8 mouse cellular contexts compared by ENCODE assay signal in the genomic region with DNA sequence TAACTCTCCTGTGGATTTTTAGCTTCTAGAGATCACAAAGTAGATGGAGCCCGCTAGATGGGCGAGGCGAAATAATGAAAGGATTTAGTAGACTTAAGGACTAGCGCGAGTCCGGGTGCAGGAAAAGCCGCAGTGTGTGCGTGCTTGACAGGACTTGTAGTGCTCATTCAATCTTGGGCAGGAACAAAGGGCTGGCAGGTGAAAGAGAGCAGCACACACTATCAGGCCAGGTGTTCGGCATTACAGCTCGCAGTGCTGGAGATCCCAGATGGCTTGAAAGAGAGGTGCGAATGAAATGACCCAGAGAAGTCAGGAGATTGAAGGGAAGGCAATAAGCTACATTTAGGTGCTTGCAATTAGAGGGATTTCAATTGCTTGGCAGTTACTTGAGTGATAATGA. TPM values are rescaled to one million over a fixed set of nuclear protein-coding genes. Genes with fewer than 3 reads are reported as not detected.
DNase-seq lines count a peak whose midpoint lies in the region; ATAC-seq lines count a peak whose summit lies in the region.

No protein-coding gene starts in this region.

- H3K4me3 ChIP-seq in heart, embryonic 11.5 days (ENCODE audit: low read depth, low read length) = peak overlapping the region; percentile 26
- H3K4me3 ChIP-seq in heart, embryonic 16.5 days (ENCODE audit: low read length) = peak overlapping the region; percentile 46
- 0 out of 2 replicates have a peak overlapping the region, but pooled peaks have one; percentile 2 for H3K4me3 ChIP-seq in liver, embryonic 15.5 days (replicated peaks)

- DNase-seq in heart, postnatal 25 days (ENCODE audit: low spot score) = no peak
- DNase-seq in embryo, embryonic 10.5 days (ENCODE audit: low spot score) = peak; percentile 65
- DNase-seq in yolk sac, embryonic 10.5 days (ENCODE audit: low spot score) = peak; percentile 5
- DNase-seq in layer of hippocampus, postnatal 14 days (ENCODE audit: low spot score in 2 of 2) = no peak
- no peak for DNase-seq in left cerebral cortex, postnatal 14 days (ENCODE audit: low spot score in 2 of 2)

- peak overlapping the region; percentile 63 for H3K4me2 ChIP-seq in heart, embryonic 11.5 days
- H3K4me2 ChIP-seq in heart, embryonic 16.5 days (ENCODE audit: low read depth, low read length) = peak overlapping the region; percentile 79
- H3K4me2 ChIP-seq in liver, embryonic 15.5 days = peak overlapping the region; percentile 29

- ATAC-seq in heart, embryonic 11.5 days (replicated peaks; ENCODE audit: insufficient number of reproducible peaks, low FRiP score, low TSS enrichment) = no peak
- ATAC-seq in heart, embryonic 16.5 days (replicated peaks; ENCODE audit: extremely low read depth, insufficient read depth, low FRiP score) = no peak; the same call in 1 of the 2 replicates
- no peak for ATAC-seq in liver, embryonic 15.5 days (ENCODE audit: insufficient read depth)

- intact Hi-C loops in heart, postnatal 25 days (cut with DNase I) = no loop called here
- intact Hi-C loops in left cerebral cortex, postnatal 14 days (cut with DNase I) = no loop called here

- H3K27me3 ChIP-seq in heart, embryonic 11.5 days (ENCODE audit: control insufficient read depth, insufficient read depth, low read length) = no peaks in the 10 kb centered on the region
- no peaks in the 10 kb centered on the region for H3K27me3 ChIP-seq in heart, embryonic 16.5 days (ENCODE audit: control insufficient read depth, insufficient read depth, low read length)
- H3K27me3 ChIP-seq in liver, embryonic 15.5 days = no peaks in the 10 kb centered on the region

- peak overlapping the region; percentile 64; the same call in 1 of the 2 replicates for H3K27ac ChIP-seq in heart, embryonic 11.5 days (ENCODE audit: low read depth, low read length)
- H3K27ac ChIP-seq in heart, embryonic 16.5 days (ENCODE audit: low read length) = peak overlapping the region; percentile 45
- no peak overlapping the region for H3K27ac ChIP-seq in liver, embryonic 15.5 days (replicated peaks)

- H3K4me1 ChIP-seq in heart, embryonic 11.5 days (ENCODE audit: control insufficient read depth, insufficient read depth, low read length) = no peaks in the 10 kb centered on the region
- H3K4me1 ChIP-seq in heart, embryonic 16.5 days (ENCODE audit: control insufficient read depth, insufficient read depth, low read length) = no peaks in the 10 kb centered on the region; the same call in 1 of the 2 replicates
- no peaks in the 10 kb centered on the region for H3K4me1 ChIP-seq in liver, embryonic 15.5 days (replicated peaks)

- H3K9ac ChIP-seq in heart, embryonic 11.5 days (ENCODE audit: low read depth, low read length) = no peak overlapping the region
- H3K9ac ChIP-seq in heart, embryonic 16.5 days (ENCODE audit: low read length) = peak overlapping the region; percentile 52
- H3K9ac ChIP-seq in liver, embryonic 15.5 days = no peak overlapping the region

- H3K9me3 ChIP-seq in heart, embryonic 11.5 days (replicated peaks; ENCODE audit: control insufficient read depth, low read length) = no peaks in the 10 kb centered on the region
- no peaks in the 10 kb centered on the region for H3K9me3 ChIP-seq in heart, embryonic 16.5 days (replicated peaks; ENCODE audit: control insufficient read depth, low read length)
- no peaks in the 10 kb centered on the region for H3K9me3 ChIP-seq in liver, embryonic 15.5 days (replicated peaks)

- no peaks in the 10 kb centered on the region for H3K36me3 ChIP-seq in heart, embryonic 11.5 days (ENCODE audit: control insufficient read depth, insufficient read depth, low read length)
- H3K36me3 ChIP-seq in heart, embryonic 16.5 days (ENCODE audit: control insufficient read depth, insufficient read depth) = no peaks in the 10 kb centered on the region
- no peaks in the 10 kb centered on the region for H3K36me3 ChIP-seq in liver, embryonic 15.5 days (replicated peaks)

- WGBS in heart, embryonic 11.5 days (ENCODE audit: insufficient replicate concordance) = 27% methylated on average over 11 of the region's 11 CpGs
- WGBS in heart, embryonic 16.5 days = 17% methylated on average over 11 of the region's 11 CpGs
- 47% methylated on average over 11 of the region's 11 CpGs for WGBS in liver, embryonic 15.5 days (ENCODE audit: insufficient replicate concordance)

RNA-seq across cellular contexts. Expression of a gene that starts 46.2 kb away (rescaled TPM):
- 5.2 TPM in 2 replicates for polyA plus RNA-seq in heart, embryonic 11.5 days (2014; fragmentation: Nextera tagmentation; extraction: Ambion mirVana)
- 1 to 10 TPM; 2.4 to 2.6 TPM for total RNA-seq in heart, postnatal 25 days (2021)
- 2.8 and 2.9 TPM in 2 replicates for polyA plus RNA-seq in heart, embryonic 16.5 days (2015; fragmentation: Nextera tagmentation; extraction: Ambion mirVana)
- polyA plus RNA-seq in liver, embryonic 15.5 days (2015; fragmentation: Nextera tagmentation; extraction: Ambion mirVana) = 0.08 and 0.09 TPM in 2 replicates
- 10 to 100 TPM; 12.2 to 14.5 TPM for total RNA-seq in layer of hippocampus, postnatal 14 days (2021)
- 10 to 100 TPM; 29.1 to 30.6 TPM for total RNA-seq in left cerebral cortex, postnatal 14 days (2021)

Comparison
In these comparisons a context has a peak if more than half of its experiments do, and no peak if none do; other contexts are left out.
1. H3K4me2 ChIP-seq: peak in every context shown above with its lines; median percentile 79 in heart, embryonic 16.5 days; 63 in heart, embryonic 11.5 days; 29 in liver, embryonic 15.5 days.
2. DNase-seq: peak in embryo, embryonic 10.5 days (single experiment) and yolk sac, embryonic 10.5 days (single experiment); none in heart, postnatal 25 days (single experiment), layer of hippocampus, postnatal 14 days (0 of 2) and left cerebral cortex, postnatal 14 days (0 of 2).
3. Peak in every context shown above with its lines, with median percentiles within 50 percentile points of each other: H3K4me3 ChIP-seq.